Mouse (Mus musculus): Measurements from ENCODE around the gene Olfr221.

The Olfr221 gene

DNA sequence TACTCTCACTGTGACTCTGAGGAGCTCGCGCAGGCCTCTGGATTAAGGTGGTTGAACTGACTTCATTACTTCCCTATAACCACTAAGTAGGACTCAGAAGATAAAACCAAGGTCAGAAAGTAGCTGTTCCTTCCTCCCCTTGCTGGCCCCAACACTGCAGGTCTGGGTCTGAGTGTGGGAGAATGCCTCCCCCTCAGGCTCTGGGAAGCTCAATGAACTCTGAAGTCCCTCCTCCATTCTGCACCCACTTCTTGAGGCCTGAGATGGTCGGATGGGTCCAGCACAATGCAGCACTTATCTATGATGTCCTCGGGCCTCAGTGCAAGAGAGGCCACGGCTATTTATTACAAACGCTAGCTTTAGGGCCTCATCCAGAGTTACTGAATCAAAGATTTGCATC, 36.6 kb downstream of the Olfr221 start:
- no peak for DNase-seq (ENCODE audit: low spot score in 2 of 2)

- no peak for DNase-seq (ENCODE audit: low spot score in 2 of 2)
Observed at GRCm38 (mm10) chr14:52005141-52005540, 37.1 kb downstream of the Olfr221 start.

GRCm38 (mm10) chr14:52003981-52004495, 38.2 kb downstream of the Olfr221 start:
- DNase-seq (ENCODE audit: low spot score in 2 of 2), result peak; percentile 88 to 93

GRCm38 (mm10) chr14:51997483-51997882, 44.8 kb downstream of the Olfr221 start:
- no peak for DNase-seq (ENCODE audit: low spot score in 2 of 2)

DNA sequence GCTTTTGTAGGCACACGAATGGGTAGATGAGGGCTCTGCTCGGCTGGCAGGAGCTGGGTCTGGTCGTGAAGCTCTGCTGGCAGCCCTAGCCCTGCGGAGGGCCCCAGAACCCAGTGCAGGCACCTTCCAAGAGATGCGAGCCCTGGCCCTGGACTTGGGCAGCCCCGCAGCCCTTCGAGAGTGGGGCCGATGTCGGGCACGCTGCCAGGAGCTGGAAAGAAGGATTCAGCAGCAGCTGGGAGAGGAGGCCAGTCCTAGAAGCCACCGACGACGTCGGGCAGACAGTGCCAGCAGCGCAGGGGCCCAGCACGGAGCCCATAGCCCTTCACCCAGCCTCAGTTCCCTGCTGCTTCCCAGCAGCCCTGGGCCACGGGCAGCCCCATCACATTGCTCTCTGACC, 45.4 kb downstream of the Olfr221 start:
- DNase-seq (ENCODE audit: low spot score in 2 of 2), result no peak

DNA sequence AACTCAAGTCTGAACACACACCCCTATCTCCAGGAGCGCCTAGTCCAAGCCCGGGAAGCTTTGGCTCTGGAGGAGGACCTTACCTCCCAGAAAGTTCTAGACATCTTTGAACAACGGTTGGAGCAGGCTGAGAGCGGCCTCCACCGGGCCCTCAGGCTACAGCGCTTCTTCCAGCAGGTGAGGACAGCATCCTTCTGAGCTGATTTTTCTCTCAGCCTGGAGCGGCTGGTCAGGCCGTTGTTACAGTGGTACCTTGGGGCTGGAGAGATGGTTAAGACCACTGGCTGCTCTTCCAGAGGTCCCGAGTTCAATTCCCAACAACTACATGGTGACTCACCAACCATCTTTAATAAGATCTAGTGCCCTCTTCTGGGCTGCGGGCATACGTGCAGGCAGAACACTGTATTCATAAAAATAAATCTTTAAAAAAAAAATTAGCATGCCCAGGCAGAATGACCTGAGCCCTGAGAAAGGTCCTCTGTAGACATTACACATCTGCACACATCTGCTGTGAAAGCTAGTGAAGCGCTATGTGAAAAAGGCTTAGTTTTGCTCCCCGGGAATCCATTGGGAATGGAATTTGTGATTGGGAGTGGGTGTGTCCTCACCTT, 45.9 kb downstream of the Olfr221 start:
- no peak for DNase-seq (ENCODE audit: low spot score in 2 of 2)

DNA sequence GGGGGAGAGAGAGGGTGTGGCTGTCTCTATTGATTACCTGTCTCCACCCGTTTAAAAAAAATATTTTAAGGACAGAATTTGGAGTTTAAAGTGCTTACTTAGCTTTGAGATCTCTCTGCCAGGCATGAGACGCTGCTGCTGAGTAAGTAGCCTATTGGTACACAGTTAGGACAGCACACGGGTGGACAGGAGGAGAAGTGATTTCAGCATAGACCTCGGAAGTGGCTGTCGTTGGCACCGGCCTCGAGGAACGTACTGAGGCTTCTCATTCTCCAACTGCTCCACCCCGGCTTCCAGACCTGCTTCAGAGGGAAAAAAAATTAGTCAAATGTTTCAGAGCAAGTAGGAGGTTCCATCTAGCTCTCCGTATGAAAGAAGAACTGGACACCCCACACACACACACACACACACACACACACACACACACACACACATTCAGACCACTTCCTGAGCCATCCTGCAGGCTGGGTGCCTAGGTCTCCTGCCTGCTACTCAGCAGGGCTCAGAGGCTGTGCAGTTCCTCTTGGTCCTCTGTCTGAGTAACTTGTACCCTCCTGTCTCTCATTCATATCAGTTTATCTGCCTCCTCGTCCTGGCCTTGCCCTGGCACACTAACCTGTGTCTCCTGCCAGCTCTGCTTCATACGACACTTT, 46.9 kb downstream of the Olfr221 start:
- DNase-seq (ENCODE audit: low spot score in 2 of 2), result no peak

GRCm38 (mm10) chr14:51994453-51994852, 47.8 kb downstream of the Olfr221 start:
- DNase-seq (ENCODE audit: low spot score in 2 of 2), result no peak

DNA sequence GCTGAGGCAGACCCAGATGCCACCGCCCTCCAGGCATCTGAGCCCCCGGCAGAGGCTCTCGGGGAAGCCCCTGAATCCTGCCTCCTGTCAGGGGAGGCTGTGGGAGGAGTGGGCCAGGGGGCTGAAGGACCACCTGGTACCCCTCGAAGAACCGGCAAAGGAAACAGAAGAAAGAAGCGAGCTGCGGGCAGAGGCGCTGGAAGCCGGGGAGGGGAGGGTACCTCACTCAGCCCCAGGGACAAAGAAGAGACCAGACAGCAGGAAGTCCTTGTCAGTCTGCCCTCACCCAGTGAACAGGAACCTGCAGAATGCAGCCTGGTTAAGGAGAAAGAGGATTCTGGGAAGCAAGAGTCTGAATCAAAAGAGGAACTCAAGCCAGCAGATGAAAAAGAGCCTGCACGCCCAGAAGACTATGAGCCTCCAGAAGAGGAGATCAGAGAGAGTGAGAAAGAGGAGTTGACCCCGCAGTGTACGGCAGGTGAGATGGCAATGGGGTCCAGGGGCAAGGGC, 52.7 kb downstream of the Olfr221 start:
- DNase-seq (ENCODE audit: low spot score in 2 of 2), result no peak

GRCm38 (mm10) chr14:51988731-51989130, 53.5 kb downstream of the Olfr221 start:
- DNase-seq (ENCODE audit: low spot score in 2 of 2), result no peak

GRCm38 (mm10) chr14:51987177-51987576, 55.1 kb downstream of the Olfr221 start:
- no peak for DNase-seq (ENCODE audit: low spot score in 2 of 2)

DNA sequence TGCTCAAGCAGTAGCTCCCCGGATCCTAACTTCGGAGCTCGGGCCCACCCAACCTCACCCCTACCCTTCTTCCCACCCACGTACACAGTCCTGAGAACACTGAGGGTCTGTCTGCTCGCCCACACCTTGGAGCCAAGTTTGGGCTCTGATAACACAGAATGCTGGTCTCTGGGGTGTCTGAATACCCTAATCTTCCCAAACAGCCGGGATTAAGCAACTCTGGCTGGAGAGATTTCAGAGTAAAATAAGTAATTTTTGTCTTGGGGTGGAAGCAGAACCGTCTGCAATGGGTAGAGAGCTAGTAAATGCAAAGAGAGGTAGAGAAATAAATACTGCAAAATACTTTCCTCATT, 56.1 kb downstream of the Olfr221 start:
- no peak for DNase-seq (ENCODE audit: low spot score in 2 of 2)

DNA sequence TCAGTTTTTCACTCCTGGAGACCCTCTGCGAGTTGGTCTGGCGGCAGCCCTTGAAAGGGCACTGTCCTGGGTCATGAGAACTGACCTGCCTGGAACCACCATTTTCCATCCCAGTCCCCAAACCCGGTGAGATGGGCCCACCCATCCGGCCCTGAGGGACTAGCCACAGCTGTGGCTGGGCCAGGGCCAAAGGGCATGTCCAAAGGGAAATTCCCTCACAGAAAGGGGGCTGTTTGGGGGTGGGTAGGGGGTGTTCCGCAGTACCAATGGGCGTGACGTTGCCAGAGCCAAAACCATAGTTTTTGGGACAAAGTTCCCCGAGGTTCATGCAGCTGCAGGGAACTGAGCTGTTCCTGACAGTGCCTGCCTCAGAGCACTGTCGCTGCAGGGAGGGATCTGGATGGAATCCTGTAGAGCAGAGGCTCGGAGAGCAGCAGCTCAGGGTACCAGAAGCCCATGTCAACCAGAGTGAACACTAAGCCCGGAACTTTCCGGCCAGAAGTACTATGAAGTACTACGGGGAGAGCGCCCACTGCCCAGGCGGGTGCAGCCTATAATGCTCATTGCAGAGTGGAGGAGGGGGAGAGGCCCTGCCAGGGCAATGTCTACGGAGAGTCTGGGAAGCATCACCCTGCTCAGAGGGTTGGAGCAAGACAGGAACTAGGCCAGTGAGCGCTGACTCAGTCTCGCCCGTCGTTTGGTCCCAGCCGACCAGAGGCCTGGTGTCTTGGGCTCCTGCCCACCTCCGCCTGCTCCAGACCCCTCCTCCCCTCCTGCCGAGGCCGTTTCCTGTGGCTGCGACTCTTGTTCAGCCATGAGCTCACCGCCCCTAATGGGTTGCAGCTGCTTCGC, 56.7 kb downstream of the Olfr221 start:
- peak in 1 of 2 experiments; percentile 67 for DNase-seq (ENCODE audit: low spot score in 2 of 2)

- DNase-seq (ENCODE audit: low spot score in 2 of 2), result no peak
Observed at GRCm38 (mm10) chr14:51984247-51985231, 57.7 kb downstream of the Olfr221 start, which contains the start of gene Arhgef40. TSS of gene Arhgef40 (plus strand) at chr14:51984719.

Data from left cerebral cortex, adult 9 months (tissue).